Mouse (Mus musculus) cortical plate, adult 2 months (tissue): ENCODE results near the gene Anapc2. TPM values are rescaled to one million over a fixed set of nuclear protein-coding genes. Genes with fewer than 3 reads are reported as not detected.

ENCODE experiments used
- H3K27ac ChIP-seq: fragments of 200-500 bp; 2 replicates; pipeline ENCODE4 v1.5.1; 2012; ENCODE audit warnings: low read length, control low read depth, inconsistent platforms; ENCODE audit not compliant: insufficient read depth
- H3K4me1 ChIP-seq: fragments of 200-500 bp; 2 replicates; pipeline ENCODE4 v1.6.1; 2011; ENCODE audit warnings: low read length; ENCODE audit not compliant: control insufficient read depth, insufficient read depth
- H3K4me3 ChIP-seq: fragments of 200-500 bp; 2 replicates; pipeline ENCODE4 v1.5.1; 2011; ENCODE audit warnings: mild to moderate bottlenecking, low read length, control low read depth; ENCODE audit not compliant: insufficient read depth
- CTCF ChIP-seq: fragments of 200-500 bp; IDR thresholded peaks from 2 replicates; pipeline ENCODE4 v1.5.1; 2011; ENCODE audit warnings: mild to moderate bottlenecking, control low read depth, low read length; ENCODE audit not compliant: insufficient read depth; ENCODE audit errors: extremely low read depth
- POLR2A ChIP-seq: fragments of 200-500 bp; IDR thresholded peaks from 2 replicates; pipeline ENCODE4 v1.6.1; 2011; ENCODE audit warnings: mild to moderate bottlenecking, low read length, control low read depth; ENCODE audit not compliant: insufficient read depth; ENCODE audit errors: extremely low read depth
- polyA plus RNA-seq: library from polyadenylated mRNA; depleted of rRNA; stranded (reverse); fragments of >200 nt; gene quantifications from 2 replicates; pipeline ENCODE4 v1.2.3, GENCODE M21; 2012

Gene Anapc2
- polyA plus RNA-seq, 1 experiment: 75.7 TPM

- H3K4me3 ChIP-seq: peak overlapping the region; percentile 27
- H3K4me1 ChIP-seq: peaks cover 7% of the 10 kb centered on the region
- no peak for TF ChIP-seq POLR2A
- no peak for TF ChIP-seq CTCF
- H3K27ac ChIP-seq: peak overlapping the region; percentile 88; the same call in 1 of the 2 replicates
Measured at GRCm38 (mm10) chr2:25264851-25265250, 7.4 kb upstream of the Anapc2 start.

GRCm38 (mm10) chr2:25265897-25266656 is 6.2 kb upstream of the Anapc2 start:
- H3K4me1 ChIP-seq: peaks cover 7% of the 10 kb centered on the region
- H3K27ac ChIP-seq: peak overlapping the region; percentile 88
- H3K4me3 ChIP-seq: peak overlapping the region; percentile 27
- TF ChIP-seq CTCF: no peak
- TF ChIP-seq POLR2A: peak; percentile 21; the same call in 1 of the 2 replicates

- peaks cover 7% of the 10 kb centered on the region for H3K4me1 ChIP-seq
- TF ChIP-seq POLR2A (no peak), CTCF (no peak)
- peak overlapping the region; percentile 89 for H3K27ac ChIP-seq
- peak overlapping the region; percentile 27 for H3K4me3 ChIP-seq
Measured at GRCm38 (mm10) chr2:25266720-25267119, 5.6 kb upstream of the Anapc2 start.

- TF ChIP-seq CTCF (no peak), POLR2A (0 out of 2 replicates have a peak, but pooled peaks have one; percentile 12)
- peaks cover 7% of the 10 kb centered on the region for H3K4me1 ChIP-seq
- peak overlapping the region; percentile 89 for H3K27ac ChIP-seq
- H3K4me3 ChIP-seq: no peak overlapping the region
Measured at GRCm38 (mm10) chr2:25267241-25267640, 5.0 kb upstream of the Anapc2 start.

- no peak overlapping the region for H3K4me3 ChIP-seq
- H3K4me1 ChIP-seq: peaks cover 7% of the 10 kb centered on the region
- peak overlapping the region; percentile 7 for H3K27ac ChIP-seq
- no peak for TF ChIP-seq POLR2A
Measured at GRCm38 (mm10) chr2:25267746-25268309, 4.5 kb upstream of the Anapc2 start.

- Histone ChIP-seq H3K4me1 (no peaks in the 10 kb centered on the region; the same call in 1 of the 2 replicates), H3K27ac (no peak overlapping the region), H3K4me3 (peak overlapping the region; percentile 81)
- TF ChIP-seq CTCF (no peak), POLR2A (no peak)
Measured at GRCm38 (mm10) chr2:25272515-25272914, 237 bp downstream of the Anapc2 start.

GRCm38 (mm10) chr2:25273010-25273409 is 732 bp downstream of the Anapc2 start:
- H3K4me1 ChIP-seq: no peaks in the 10 kb centered on the region; the same call in 1 of the 2 replicates
- no peak overlapping the region for H3K27ac ChIP-seq
- TF ChIP-seq POLR2A: no peak
- TF ChIP-seq CTCF: no peak
- H3K4me3 ChIP-seq: peak overlapping the region; percentile 81

- no peak overlapping the region for H3K4me3 ChIP-seq
- H3K4me1 ChIP-seq: no peaks in the 10 kb centered on the region
- H3K27ac ChIP-seq: no peak overlapping the region
- no peak for TF ChIP-seq POLR2A
- peak; percentile 74 for TF ChIP-seq CTCF
Measured at GRCm38 (mm10) chr2:25278928-25279882, 6.9 kb downstream of the Anapc2 start.

GRCm38 (mm10) chr2:25285551-25285950 is 13.3 kb downstream of the Anapc2 start:
- peaks cover 3% of the 10 kb centered on the region; the same call in 1 of the 2 replicates for H3K4me1 ChIP-seq
- H3K27ac ChIP-seq: no peak overlapping the region
- TF ChIP-seq POLR2A (0 out of 2 replicates have a peak, but pooled peaks have one; percentile 0), CTCF (no peak)
- no peak overlapping the region for H3K4me3 ChIP-seq

GRCm38 (mm10) chr2:25286314-25286713 is 14.0 kb downstream of the Anapc2 start:
- Histone ChIP-seq H3K4me3 (no peak overlapping the region), H3K27ac (no peak overlapping the region)
- TF ChIP-seq POLR2A (peak; percentile 45; the same call in 1 of the 2 replicates), CTCF (no peak)

More at GRCm38 (mm10) chr2:25286314-25286713, 14.0 kb downstream of the Anapc2 start:
- H3K4me1 ChIP-seq: peaks cover 3% of the 10 kb centered on the region; the same call in 1 of the 2 replicates
